Mouse (Mus musculus): ENCODE measurements at regions not wholly inside any gene's neighbourhood (a gene's known extent, or its start where the extent isn't known, plus 50 kb on each side); places are given as distances from the start of the nearest gene placed in this dataset.

DNA sequence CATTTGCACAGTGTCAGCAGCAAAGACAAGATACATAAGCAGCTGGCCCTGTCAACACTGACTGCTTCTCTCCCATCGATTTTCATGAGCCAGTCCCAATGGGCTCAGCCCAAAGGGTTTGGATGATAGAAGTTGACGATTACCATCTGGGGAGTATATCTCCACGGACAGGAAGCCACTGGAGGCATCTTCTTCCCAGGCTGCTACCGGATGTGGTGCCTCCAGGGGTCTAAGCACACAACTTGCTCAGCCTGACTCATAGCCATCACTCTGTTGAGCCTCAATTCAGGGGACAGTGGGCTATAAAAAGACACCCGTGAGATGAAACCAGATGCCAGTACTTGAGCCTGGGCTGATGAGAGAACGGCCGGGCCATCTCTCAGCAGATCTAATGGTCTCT lies 71.1 kb upstream of the Hif1a start:
- no peak for DNase-seq
- intact Hi-C loops (cut with DNase I), result no loop called here

DNA sequence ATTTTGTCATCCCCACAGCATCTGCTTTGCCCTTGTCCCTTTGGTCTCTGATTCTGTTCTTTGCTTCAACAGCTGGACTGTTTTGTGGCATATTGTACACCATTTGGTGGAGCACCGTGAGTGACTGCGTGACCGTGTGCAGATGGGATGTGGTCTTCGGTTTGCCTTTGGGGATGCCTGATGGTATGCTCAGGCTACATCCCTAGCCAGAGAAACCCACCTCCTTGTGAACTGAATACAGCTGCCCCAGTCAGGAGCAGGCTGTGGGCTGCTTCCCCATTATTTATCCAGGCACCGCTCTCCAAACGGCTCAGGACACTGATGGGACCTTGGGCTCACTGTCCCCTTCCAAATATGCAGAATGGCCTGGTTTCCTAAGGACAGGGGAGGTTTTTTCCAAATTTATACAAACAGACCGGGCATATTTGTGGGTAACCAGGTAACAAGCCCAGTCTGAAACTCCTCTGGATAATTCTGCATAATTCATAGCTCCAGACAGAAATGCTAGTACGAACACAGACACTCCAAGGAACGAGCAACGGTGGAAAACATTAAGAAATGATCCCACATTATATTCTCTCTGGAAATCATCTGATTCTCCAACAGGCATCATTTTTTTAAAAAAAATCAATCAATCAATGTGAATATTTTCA lies 70.5 kb upstream of the Hif1a start:
- intact Hi-C loops (cut with DNase I), result no loop called here
- no peak for DNase-seq

DNA sequence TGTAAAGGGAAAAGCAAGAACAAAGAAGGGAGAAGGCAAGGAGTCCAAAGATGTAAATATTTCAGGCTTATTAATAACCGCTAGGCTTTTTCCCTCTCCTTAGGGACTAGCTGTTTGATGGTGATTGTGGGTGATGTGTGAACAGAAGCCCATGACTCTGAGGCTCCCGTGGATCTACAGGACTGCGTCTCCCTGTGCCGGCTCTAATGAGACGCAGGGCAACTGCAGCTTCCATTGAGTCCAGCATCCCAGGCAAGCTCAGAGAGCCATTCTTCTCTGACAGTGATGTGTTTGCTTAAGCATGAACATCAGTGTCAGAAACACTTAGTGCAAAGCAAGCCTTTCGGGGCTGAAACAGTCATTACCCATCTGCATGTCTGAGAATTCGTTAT lies 70.0 kb upstream of the Hif1a start:
- intact Hi-C loops (cut with DNase I), result no loop called here
- DNase-seq, result no peak

DNA sequence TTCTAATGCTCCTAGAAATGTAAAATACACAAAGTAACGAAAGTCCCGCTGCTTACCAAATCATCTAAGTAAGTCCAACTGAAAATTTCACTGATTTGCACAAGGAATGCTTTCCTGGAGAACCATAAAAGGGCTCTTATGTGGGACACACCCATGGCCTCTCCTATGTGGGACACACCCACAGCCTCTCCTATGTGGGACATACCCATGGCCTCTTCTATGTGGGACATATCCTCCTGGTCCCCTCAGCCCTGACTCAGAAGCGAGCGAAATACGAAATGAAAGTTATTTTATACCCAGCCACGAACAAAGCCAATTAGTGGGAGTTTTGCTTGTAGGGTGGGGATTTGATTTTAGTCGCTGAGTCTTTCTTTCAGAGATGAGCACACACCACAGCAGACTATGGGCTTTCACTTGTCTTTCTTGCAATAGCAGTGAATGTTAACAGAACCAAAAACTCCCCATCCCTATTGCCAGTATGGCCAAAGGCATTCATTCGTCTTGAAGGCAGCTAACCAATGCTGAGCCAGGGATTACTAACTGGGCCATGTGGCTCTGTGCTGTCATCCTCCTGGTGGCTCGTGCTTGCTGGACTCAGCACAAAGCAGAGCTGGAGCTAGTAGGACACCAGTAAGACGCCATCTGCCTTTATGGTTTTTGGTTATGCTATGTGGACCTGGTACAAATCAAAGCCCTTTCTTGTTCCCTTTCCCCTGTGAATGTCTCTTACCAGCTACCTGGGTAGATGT lies 69.4 kb upstream of the Hif1a start:
- no peak for DNase-seq
- intact Hi-C loops (cut with DNase I), result no loop called here

DNA sequence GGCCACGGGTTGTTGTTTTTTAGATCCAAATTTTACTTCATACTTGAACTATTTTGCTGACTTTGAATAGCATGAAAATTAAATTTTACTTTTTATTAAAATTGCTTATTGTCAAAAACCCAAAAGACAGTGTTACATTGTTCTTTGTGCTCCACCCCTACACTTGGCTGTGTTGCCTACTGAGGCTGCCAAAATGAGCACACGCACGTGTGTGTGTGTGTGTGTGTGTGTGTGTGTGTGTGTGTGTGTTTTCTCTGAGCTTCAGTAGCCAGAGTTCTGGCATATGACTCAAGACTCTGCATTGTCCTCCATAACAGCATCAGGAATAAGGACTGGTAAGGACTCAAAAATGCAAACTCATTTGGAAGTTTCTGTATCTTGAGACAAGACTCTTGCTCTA lies 68.4 kb upstream of the Hif1a start:
- intact Hi-C loops (cut with DNase I), result no loop called here
- no peak for DNase-seq

DNA sequence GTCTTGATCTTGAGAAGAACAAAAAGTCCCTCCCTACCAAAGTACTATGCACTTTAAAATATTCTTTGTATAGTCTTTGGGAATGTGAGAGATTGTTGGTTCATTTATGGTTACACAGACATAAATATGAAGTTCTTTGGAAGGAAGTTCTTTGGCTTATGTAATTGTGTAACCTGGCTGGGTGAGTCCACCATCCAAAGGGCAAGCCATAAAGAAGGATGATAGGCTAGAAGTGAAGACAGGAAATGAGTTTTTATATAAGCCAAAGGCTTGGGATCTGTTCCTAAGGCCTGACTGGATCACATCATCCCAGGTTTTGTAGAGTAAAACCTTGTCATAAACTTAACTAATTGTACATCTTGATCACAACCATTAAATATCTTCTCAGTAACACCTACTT lies 65.0 kb upstream of the Hif1a start:
- DNase-seq, result no peak
- intact Hi-C loops (cut with DNase I), result loop anchor here (5.0 kb wide), 1 partner anchor 34 kb away; no protein-coding TSS in a partner anchor

DNA sequence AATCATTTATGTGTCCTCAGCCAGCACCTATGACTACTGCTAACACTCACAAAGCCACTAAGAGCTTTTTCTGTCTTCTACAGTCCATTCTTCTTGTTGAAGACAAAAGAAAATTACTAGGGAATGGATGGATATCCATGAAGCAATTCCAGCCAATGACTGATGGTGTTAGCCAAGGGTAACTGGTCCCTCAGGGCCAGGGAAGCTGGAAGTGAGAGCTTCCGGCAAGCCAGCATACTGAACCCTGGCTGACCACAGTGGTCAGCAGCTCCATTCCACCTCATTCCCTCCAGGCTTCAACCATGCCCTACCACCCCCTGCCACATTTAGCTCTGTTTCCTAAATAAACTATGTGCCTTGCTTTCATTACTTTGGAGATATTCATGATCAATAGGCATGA lies 64.1 kb upstream of the Hif1a start:
- DNase-seq, result no peak
- intact Hi-C loops (cut with DNase I), result loop anchor here (5.0 kb wide), 1 partner anchor 35 kb away; no protein-coding TSS in a partner anchor

DNA sequence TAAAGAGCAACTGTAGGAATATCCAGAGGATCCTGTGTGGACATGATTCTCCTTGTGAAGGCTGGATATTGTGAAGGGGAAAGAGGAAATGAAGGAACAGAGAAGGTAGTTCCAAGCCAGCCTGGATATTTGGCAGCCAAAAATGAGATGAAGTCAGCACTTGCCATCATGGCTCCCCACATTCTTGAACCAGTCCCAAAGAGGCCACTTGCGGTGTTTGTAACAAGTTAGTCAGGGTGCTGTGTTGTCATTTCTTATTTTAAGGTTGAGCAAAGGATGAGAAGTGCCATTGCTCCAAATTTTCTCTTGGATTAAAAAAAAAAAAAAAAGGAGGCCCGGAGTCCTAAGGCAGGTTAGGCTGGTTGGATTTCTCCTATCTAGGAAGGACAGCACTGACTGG lies 63.3 kb upstream of the Hif1a start:
- no peak for DNase-seq

DNA sequence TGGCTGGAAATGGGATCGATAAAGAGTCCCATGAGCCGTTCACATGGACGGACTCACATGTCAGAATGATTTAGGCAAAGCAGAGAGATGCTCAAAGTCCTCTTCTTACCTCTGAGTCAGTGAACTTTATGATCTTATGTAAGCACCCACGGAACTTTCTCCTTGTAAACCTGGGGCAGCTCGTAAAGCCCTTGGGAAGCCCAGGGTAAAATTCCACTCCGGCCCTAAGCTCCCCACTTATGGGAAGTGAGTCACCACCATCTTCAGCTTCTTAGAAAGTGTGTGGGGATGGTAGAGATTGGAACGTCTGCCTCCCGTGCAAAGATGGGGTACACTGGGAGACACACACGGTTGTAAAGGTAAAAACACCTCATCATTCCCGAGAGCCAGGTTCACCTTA lies 62.8 kb upstream of the Hif1a start:
- intact Hi-C loops (cut with DNase I), result loop anchor here (5.0 kb wide), 1 partner anchor 36 kb away; no protein-coding TSS in a partner anchor
- DNase-seq, result no peak

More for the DNA sequence above, 63.3 kb upstream of the Hif1a start:
- intact Hi-C loops (cut with DNase I), result loop anchor here (5.0 kb wide), 1 partner anchor 36 kb away; no protein-coding TSS in a partner anchor

DNA sequence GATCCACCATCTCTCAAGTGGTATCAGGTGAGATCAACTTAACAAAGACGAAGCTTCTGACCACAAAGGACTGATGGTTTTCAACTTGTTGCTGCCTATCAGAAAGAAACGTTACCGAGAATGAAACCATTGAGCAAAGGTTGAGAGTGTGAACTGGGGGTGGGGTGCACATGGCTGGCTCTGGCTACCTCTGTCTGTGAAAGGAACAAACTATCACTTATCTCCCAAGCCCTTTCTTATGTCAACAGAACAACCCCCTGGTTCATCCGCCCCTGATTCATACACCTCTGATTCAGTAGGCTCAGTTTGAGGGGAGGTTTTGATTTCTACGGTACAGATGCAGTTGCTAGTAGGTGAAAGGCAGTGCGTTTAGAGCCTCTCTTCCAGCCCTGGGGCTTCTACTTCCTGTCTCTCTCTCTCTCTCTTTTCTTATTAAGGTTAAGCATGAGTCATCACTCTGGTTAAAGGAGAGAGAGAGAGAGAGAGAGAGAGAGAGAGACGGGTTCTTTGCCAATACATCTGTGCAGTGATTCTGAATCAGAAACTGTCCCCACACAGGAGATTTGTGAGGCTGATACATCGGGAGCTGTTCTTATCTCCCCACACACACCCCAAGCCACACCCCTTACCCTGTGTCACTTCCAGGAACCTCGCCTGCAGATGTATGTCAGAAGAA lies 59.0 kb upstream of the Hif1a start:
- intact Hi-C loops (cut with DNase I), result no loop called here
- no peak for DNase-seq

DNA sequence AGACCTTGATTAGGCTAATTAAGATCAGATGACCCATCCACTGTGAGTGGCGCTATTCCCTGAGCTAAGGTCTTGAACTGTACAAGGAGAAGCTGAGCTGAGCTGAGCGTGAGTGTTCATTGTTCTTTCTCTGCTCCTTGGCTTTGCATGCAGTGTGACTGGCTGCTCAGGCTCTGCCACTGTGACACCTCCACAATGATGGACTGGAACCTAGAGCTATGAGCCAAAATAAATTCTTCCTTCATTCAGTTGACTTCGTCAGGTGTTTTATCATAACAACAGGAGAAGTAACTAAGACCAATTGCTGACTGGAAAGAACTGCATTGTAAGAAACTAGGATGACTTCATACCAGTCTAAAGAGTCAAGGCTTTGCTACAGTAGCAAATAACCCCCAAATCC lies 56.4 kb upstream of the Hif1a start:
- no peak for DNase-seq
- intact Hi-C loops (cut with DNase I), result no loop called here

DNA sequence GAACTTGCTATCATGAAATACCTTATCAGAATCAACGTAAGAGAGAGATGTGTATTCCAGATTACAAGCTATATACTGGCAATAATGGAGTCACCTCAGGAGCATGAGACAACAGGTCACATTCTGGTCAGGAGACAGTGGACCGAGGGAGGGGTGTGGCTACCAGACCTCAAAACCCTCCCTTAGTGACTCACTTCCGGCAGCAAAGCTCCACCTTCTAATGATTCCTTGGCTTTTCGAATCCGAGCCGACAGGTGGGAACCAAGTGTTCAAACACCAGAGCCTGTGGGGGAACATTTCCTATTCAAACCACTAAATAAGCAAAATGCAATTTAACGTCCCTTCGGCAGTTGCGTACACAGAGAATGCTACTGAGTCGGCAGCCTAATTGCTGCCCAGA lies 54.5 kb upstream of the Hif1a start:
- peak; percentile 32 to 44 for DNase-seq
- intact Hi-C loops (cut with DNase I), result no loop called here

DNA sequence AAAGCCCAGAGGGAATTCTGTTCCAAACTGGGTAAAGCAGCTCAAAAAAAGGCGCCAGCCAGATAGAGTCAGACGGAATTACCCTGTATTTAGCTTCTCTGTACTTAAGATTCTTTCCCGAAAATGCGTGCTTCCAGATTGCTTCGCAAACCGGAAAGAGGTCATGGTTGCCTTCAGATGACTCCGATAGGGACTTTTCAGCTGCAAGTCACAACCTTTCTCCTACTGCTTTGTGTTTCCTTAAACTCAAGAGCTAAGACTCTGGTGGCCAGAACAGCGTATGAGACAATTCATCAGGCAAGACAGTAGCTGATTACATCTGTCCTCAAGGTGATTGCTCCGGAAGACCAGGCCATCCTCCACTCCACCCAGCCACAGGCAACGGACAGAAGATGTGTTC lies 53.8 kb upstream of the Hif1a start:
- DNase-seq, result peak in 1 of 2 experiments; percentile 31
- intact Hi-C loops (cut with DNase I), result no loop called here

DNA sequence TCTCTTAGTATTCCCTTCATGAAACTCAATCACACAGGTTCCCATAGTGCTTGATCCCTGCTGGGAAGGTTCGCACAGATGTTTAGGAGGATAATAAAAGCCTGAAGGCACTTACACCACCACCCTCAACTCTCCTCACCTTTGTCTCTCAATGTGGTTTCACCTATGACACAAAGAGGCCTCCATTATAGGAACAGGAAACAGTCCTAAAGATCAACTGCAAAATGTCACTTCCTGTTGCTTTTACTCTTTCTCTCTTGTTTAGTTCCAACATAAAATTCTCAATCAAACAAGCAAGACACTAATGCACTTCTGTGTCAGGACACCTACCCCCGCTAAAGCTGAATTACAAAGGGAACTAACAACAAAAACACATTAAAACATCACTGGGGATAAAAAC lies 50.3 kb upstream of the Hif1a start:
- no peak for DNase-seq
- intact Hi-C loops (cut with DNase I), result no loop called here
